Mouse (Mus musculus) left cerebral cortex, postnatal 36 days (tissue): ENCODE measurements at regions not wholly inside any gene's neighbourhood (a gene's known extent, or its start where the extent isn't known, plus 50 kb on each side); places are given as distances from the start of the nearest gene placed in this dataset.
A peak's percentile ranks its signal among the peaks of the same experiment; 100 is the strongest.

ENCODE experiments used
- DNase-seq, 2 experiments: peaks; one replicate each; pipeline ENCODE4 v3.0.0; 2021 to 2022; ENCODE audit warnings: low spot score in 2 of 2, mixed read lengths in 1 of 2
- intact Hi-C: fragments of 180-260 bp; cut with DNase I; formaldehyde crosslinking; loops from one replicate; pipeline ENCODE4 v1.15.1; 2025

DNA sequence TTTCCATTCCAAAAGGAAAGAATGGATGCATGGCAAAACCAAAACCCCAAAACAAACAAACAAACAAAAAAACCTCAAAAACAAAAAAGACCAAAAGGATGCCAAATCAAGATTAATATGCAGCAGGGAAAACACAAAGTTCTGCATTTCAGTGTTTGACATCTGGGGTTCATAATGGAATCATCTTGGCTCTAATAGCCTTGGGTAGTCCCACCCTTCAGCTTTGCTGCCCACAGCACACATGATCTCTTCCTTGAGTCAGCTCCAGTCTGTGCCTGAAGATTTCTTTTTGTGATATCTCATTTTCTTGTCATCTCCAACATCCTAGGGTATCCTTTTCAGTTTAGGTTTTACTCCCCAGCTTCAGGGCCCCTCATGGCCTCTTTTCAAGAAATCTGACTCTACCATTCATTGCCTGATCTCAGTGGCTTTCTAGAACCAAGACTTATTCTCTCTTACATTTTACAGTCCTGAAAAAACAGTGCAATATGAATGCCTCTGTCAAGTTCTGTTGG, 453.1 kb upstream of the Cdh11 start:
- intact Hi-C loops = no loop called here

DNA sequence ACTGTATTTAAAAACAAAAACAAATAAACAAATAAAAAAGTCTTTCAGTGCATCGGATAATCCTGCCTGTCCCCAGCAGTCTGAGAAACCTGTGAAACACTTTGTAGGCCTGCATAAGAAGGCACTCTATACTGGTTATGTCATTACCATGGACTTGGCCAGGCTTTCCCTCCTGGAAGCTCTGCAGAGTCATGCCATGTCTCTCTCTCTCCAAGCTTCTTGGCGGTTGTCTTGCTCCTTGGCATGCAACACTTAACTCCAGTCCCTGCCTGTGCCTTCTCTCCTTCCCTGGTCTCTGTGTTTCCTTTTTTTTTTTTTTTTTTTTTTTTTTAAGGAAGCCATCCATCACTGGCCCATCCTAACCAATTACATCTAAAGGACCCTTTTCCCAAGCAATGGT, 458.7 kb upstream of the Cdh11 start:
- no peak for DNase-seq
- intact Hi-C loops = no loop called here

More for the DNA sequence above, 453.1 kb upstream of the Cdh11 start:
- DNase-seq = no peak

GRCm38 (mm10) chr8:103244658-103245057, 459.2 kb upstream of the Cdh11 start:
- intact Hi-C loops = no loop called here
- no peak for DNase-seq

- intact Hi-C loops = no loop called here
Measured at GRCm38 (mm10) chr8:103245864-103246263, 460.4 kb upstream of the Cdh11 start.

GRCm38 (mm10) chr8:103261236-103261635, 475.8 kb upstream of the Cdh11 start:
- intact Hi-C loops = no loop called here

More at GRCm38 (mm10) chr8:103245864-103246263, 460.4 kb upstream of the Cdh11 start:
- DNase-seq = no peak

GRCm38 (mm10) chr8:103270035-103270434, 484.6 kb upstream of the Cdh11 start:
- intact Hi-C loops = no loop called here
- no peak for DNase-seq

More at GRCm38 (mm10) chr8:103261236-103261635, 475.8 kb upstream of the Cdh11 start:
- DNase-seq = no peak

DNA sequence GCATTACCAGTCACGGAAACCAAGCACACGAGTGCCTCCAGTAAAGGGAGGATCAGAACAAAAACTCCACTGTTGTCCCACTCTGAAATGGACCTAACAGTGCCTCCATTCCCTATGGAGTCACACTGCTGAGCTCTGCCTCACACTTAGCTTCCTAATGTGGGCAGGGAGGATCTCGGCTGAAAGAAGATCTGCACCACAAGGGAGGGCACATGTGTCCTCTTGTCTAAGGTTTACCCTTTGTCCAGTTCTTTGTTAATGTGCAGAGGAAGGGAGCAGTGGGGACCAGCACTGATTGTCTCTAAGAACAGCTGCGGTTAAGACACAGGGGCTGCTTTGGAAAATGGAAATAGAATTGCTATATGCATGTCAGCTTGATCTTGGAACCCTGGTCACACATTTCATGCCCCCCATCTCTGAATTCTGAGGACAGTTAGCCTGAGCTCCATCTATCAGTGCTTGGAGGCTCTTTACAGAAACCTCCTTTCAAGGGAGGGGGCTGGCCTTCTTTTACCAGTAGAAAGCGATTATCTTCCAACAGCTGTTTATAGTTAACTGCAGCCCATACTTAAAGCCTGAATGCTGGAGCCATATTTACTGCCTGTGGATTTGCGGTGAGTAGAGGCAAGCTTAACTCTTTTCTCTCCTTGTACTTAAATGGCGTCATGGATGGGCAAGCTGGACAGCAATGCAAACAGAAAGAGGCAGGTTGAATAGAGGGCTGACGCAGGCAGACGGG, 485.5 kb upstream of the Cdh11 start:
- intact Hi-C loops = no loop called here
- no peak for DNase-seq

DNA sequence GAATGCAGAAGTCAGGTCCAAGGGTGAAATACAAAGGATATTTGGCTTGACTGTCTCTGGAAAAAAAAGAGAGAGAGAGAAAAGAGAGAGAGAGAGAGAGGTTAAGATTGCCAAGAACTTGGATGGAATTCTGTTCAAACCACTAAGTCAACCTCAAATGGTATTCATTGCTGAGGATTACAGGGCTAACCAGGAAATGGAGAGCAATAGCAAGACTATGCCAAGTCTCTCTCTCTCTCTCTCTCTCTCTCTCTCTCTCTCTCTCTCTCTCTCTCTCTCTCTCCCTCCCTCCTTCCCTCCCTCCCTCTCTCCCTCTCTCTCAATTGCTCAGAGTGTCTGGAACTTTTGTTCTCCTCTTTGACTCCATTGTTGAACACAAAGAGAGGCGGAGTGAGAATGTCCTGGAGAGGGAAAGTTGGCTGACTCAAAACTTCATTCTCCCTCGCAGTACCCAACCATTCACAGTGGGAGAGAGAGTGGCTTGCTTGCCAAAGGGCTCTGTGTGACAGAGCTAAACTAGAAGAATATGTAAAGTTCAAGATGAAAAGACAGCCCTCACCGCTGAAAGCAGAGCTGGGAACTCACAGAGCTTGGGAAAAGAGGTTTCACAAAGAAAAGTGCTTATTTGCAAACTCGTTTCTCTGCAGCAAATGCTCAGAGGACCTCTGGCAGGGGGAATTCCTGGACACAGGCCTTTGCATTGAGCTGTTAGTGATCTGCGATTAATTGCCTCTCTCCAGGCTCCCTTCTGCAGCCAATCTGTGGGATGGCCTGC, 487.1 kb upstream of the Cdh11 start:
- intact Hi-C loops = no loop called here
- peak in 1 of 2 experiments; percentile 8 for DNase-seq

DNA sequence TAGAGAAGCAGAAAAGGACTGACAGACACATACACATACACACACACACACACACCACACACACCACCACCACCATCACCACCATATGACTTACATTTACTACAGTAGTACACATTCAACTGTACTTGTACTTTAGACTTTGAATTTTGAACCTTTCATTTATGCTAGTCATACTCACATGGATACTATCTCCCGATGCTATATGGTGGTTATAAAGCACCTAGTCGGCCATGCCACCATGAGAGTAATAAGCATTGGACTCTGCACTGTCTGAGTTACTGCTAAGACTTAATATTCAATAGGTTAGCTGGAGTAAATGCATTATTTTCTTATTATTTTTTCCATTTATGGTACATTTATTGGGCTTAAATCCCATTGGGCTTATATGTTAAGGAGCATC, 488.0 kb upstream of the Cdh11 start:
- DNase-seq = no peak
- intact Hi-C loops = no loop called here

DNA sequence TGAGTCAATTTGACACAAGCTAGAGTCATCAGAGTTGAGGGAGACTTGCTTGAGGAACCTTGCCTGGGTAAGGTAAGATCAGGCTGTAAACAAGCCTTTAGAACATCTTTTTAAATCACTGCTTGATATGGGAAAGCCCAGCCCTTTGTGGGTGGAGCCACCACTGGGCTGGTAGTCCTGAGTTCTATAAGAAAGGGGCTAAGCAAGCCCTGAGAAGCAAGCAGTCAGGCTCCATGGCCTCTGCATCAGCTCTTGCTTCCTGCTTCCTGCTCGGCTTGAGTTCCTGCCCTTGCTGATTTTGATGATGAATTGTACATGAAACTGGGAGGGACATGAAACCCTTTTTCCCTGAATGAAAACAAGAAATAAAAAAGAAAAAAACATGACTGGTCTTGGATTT, 496.4 kb upstream of the Cdh11 start:
- DNase-seq = no peak
- intact Hi-C loops = no loop called here

DNA sequence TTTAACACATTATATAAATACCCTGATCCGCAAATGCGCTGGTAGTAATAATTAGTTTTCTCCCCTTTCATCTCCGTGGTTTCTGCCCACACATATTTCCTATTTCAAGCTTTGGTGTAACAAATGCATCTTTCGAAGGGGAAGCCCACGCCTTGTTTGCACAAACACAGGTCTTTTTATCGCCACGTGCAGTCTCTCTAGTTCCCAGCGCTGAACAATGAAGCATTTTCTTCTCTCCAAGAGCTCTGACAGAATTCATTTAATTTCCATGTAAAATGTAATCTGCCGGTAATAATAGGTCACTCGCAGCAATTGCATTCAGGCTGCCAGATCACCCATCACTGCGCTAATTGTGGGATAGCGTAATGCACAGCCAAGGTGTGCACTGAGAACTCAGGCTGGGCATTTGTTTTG, 503.1 kb upstream of the Cdh11 start:
- intact Hi-C loops = no loop called here
- peak in 1 of 2 experiments; percentile 11 for DNase-seq

DNA sequence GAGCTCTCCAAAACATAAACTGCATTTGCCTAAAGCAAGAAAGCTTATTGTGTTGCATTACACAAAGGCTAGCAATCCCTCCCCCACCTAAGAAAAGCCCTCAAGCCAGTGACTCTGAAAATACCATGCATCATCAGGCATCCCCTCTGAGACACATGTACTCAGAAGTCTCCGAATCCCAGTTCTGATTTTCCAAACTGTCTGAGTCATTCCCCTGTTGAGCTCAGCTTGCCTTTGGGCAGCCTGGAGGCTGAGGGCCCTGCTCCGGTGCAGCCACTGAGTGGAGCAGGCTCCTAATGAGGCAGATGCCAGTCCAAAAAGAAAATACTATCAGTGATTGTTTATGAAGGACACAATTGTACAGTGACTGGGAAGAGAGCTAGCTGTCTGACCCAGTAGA, 507.5 kb upstream of the Cdh11 start:
- intact Hi-C loops = no loop called here
- DNase-seq = no peak

DNA sequence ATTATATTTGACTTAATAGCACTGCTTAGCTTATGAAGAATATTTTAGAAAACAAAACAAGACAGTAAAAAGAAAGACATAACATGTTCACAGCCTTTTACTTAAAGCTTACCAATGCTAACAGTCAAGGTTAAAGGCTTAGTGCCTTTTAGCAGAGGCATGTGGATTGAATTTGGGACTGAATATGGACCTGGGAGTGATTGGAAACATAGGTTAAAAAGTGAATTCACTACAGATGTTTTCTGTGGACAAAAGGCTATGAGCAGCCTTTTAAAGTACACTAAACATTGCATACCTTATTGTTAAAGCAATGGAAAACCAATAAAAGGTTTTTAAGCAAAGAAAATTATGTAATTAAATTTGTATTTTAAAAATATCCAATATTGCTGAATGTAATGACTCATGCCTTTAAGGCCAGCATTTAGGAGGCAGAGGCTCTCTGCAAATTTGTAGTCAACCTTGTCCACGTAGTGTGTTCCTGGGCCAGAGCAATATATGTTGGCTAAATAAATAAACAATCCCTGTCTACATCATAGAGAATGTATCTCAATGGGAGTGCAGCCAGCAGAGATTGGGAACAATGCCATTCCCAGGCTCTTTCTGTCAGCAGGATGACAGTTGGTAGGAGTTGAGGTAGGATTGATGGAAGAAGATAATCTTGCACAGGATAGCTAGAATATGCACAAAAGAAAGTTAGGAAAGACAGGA, 521.2 kb upstream of the Cdh11 start:
- intact Hi-C loops = no loop called here
- DNase-seq = no peak

GRCm38 (mm10) chr8:103313576-103313975, 528.1 kb upstream of the Cdh11 start:
- intact Hi-C loops = no loop called here
- no peak for DNase-seq

DNA sequence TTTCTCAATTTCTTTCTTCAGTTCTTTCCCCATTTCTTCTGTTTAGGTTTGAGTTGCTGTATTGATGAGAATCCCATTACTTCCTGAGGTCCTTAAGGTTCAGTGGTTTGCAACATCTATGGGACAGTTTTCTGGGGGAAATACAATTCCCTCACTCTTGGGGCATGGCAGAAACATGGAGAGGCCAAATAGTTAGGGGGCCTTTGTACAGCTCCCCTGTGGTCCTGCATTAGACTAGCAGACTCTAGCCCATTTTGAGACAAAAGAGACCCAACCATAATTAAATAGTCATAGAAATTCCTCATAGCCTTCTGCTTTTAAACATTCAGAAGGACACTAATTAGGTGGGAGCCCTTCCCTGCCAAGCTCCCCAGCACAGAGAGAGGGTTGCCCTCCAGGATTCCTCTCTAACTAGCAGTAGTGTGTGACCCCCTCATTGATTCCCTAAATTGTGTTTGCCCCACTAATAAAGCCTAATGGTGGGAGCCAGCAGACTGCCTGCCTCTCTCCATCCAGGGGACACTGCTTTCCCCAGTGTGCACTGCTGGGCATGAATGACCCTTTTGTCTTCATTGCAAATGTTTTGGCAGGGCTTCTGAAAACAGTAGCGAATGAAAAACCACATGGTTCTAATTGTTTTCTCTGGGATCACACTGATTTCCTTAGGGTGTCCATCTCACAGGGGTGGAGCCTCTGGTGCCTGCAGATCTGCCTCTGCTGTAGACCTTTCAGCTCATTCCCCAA, 529.0 kb upstream of the Cdh11 start:
- DNase-seq = peak in 1 of 2 experiments; percentile 5
- intact Hi-C loops = no loop called here

- intact Hi-C loops = no loop called here
- DNase-seq = no peak
Measured at GRCm38 (mm10) chr8:103315742-103316141, 530.3 kb upstream of the Cdh11 start.

GRCm38 (mm10) chr8:103316691-103317091, 531.2 kb upstream of the Cdh11 start:
- no peak for DNase-seq
- intact Hi-C loops = no loop called here

- intact Hi-C loops = no loop called here
- no peak for DNase-seq
Measured at GRCm38 (mm10) chr8:103317149-103317725, 531.8 kb upstream of the Cdh11 start.

DNA sequence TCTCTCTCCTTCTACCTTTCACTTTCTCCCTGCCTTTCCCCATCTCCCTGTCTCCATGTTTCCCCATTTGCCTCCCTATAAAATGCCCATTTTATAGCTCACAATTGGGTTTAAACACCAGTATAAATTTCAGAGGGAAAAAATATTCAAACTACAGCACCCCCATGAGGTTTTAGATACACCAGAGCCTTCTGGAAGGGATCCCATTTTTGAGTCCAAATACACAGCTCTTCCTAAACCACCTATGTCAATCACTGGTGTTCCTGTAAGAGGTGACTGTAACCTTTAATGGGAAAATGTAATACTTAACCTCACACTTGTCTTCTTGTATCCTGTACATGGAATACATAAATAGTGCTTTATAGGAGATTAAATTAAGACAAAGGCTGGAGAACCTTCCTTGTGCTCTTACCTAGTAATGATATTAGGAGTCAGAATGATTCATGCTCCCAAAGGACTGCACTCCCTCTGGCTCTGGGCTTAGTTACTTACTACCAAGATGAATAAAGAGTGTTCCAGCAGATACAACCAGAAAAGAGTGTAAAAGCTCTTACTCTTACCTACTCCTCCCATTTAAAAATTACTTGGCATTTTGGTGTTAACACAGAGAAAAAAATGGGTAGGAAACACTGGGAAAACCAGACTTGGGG, 538.7 kb upstream of the Cdh11 start:
- no peak for DNase-seq
- intact Hi-C loops = no loop called here
